Mouse (Mus musculus): ENCODE data around the gene Svep1. TPM values are rescaled to one million over a fixed set of nuclear protein-coding genes. Genes with fewer than 3 reads are reported as not detected.

Svep1 gene
- polyA plus RNA-seq, 1 experiment from 2014 or later, result 13.4 TPM

DNA sequence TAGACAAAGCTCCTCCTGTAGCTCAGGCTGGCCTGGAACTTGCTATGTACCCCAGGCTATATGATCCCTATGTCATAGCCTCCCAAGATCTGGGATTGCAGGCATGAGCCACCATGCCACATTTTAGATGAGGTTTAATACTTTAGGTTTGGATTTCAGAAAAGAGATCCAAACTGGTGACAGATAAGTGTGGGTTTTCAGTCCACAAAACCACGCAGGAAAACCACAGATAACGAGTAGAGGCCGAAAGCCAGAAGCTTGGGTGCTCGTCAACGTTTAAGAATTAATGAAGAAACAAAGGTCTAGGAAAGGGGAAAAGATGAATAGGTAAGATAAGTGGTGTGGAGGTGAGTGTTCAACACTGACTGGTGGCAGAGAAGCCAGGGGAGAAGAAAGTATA is 79.6 kb downstream of the Svep1 start:
- Histone ChIP-seq H3K4me2 (ENCODE audit: low read depth, low read length) (no peak overlapping the region), H3K9ac (ENCODE audit: low read length) (no peak overlapping the region), H3K4me3 (ENCODE audit: low read length) (no peak overlapping the region), H3K27me3 (ENCODE audit: control insufficient read depth, insufficient read depth, low read depth, low read length) (no peaks in the 10 kb centered on the region), H3K4me1 (replicated peaks; ENCODE audit: control insufficient read depth, insufficient read depth, low read length) (no peaks in the 10 kb centered on the region), H3K9me3 (ENCODE audit: control insufficient read depth, low read length) (no peaks in the 10 kb centered on the region), H3K27ac (ENCODE audit: low read length) (no peak overlapping the region), H3K36me3 (ENCODE audit: control insufficient read depth, insufficient read depth, low read length) (peaks cover 3% of the 10 kb centered on the region; the same call in 1 of the 2 replicates)
- 84% methylated on average over 5 of the region's 5 CpGs for WGBS
- ATAC-seq (ENCODE audit: low read depth), result no peak

DNA sequence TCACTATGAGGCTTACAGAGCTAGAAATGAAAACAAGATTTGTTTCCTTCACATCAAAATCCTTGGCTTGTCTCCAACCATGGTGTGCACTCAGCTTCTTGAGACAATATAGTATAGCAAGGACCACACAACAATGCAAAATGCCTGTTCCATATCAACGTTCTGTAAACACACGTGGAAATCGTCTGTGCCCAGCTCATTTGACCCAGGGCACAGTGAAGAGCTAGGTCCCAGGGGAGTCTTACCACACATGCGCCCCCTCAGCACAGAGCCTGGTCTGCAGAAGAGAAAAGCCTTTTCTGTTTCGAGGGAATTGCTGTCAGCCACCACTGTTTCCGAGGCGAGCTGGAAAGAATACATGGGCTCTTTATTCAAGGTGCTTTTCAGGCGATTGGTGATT is 91.2 kb downstream of the Svep1 start:
- 75% methylated on average over 8 of the region's 8 CpGs for WGBS
- H3K27ac ChIP-seq (ENCODE audit: low read length), result no peak overlapping the region
- H3K9me3 ChIP-seq (ENCODE audit: control insufficient read depth, low read length), result no peaks in the 10 kb centered on the region
- ATAC-seq (ENCODE audit: low read depth), result no peak
- no peak overlapping the region for H3K4me3 ChIP-seq (ENCODE audit: low read length)
- peaks cover 3% of the 10 kb centered on the region; the same call in 1 of the 2 replicates for H3K4me1 ChIP-seq (replicated peaks; ENCODE audit: control insufficient read depth, insufficient read depth, low read length)
- no peak overlapping the region for H3K4me2 ChIP-seq (ENCODE audit: low read depth, low read length)
- no peaks in the 10 kb centered on the region for H3K36me3 ChIP-seq (ENCODE audit: control insufficient read depth, insufficient read depth, low read length)
- no peaks in the 10 kb centered on the region for H3K27me3 ChIP-seq (ENCODE audit: control insufficient read depth, insufficient read depth, low read depth, low read length)
- H3K9ac ChIP-seq (ENCODE audit: low read length), result no peak overlapping the region

DNA sequence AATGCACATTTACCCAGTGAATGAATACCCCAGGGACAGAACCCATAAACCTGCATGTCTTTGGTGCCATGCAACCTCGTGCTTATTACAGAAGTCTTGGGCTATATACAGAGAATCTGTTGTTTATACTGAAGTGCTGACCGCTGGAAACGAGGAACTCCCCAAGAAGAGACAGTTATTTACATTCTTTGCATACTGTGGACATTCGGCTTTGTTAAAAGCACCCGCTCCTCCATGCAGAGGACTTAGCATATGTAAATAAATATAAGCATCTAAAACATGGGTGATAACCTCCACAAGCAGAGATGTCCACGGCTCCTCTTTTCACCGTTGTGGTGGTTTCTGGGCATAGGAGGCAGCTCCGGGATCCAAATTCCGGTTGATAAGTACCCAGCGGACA is 95.7 kb downstream of the Svep1 start:
- Histone ChIP-seq H3K4me3 (ENCODE audit: low read length) (no peak overlapping the region), H3K4me1 (replicated peaks; ENCODE audit: control insufficient read depth, insufficient read depth, low read length) (peaks cover 19% of the 10 kb centered on the region), H3K36me3 (ENCODE audit: control insufficient read depth, insufficient read depth, low read length) (no peaks in the 10 kb centered on the region), H3K27ac (ENCODE audit: low read length) (peak overlapping the region; percentile 58), H3K4me2 (ENCODE audit: low read depth, low read length) (no peak overlapping the region), H3K27me3 (ENCODE audit: control insufficient read depth, insufficient read depth, low read depth, low read length) (no peaks in the 10 kb centered on the region), H3K9ac (ENCODE audit: low read length) (no peak overlapping the region), H3K9me3 (ENCODE audit: control insufficient read depth, low read length) (no peaks in the 10 kb centered on the region)
- WGBS, result 30% methylated on average over 10 of the region's 10 CpGs
- peak; percentile 62 for ATAC-seq (ENCODE audit: low read depth)

DNA sequence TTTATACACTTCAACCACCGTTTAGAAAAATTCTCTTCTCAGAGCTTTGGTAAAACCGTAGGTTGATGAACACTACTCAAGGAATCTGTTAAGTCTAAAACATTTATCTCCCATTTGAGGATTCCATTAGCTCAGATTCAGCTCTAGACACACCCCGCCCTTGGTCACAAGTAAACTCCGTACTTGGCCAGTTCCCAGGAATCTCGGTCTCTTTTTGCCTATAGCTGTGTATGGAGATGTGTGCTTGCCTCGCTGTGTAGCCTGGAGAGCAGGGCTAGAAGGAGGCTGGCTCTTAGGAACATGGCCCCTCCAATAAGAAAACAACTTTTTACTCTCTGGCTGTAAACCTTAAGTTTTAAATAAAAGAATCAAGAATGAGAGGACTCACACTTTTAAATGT is 96.9 kb downstream of the Svep1 start:
- Histone ChIP-seq H3K9ac (ENCODE audit: low read length) (no peak overlapping the region), H3K36me3 (ENCODE audit: control insufficient read depth, insufficient read depth, low read length) (no peaks in the 10 kb centered on the region), H3K4me1 (replicated peaks; ENCODE audit: control insufficient read depth, insufficient read depth, low read length) (peaks cover 19% of the 10 kb centered on the region), H3K27ac (ENCODE audit: low read length) (peak overlapping the region; percentile 47; the same call in 1 of the 2 replicates), H3K4me3 (ENCODE audit: low read length) (no peak overlapping the region), H3K4me2 (ENCODE audit: low read depth, low read length) (no peak overlapping the region), H3K9me3 (ENCODE audit: control insufficient read depth, low read length) (no peaks in the 10 kb centered on the region), H3K27me3 (ENCODE audit: control insufficient read depth, insufficient read depth, low read depth, low read length) (no peaks in the 10 kb centered on the region)
- ATAC-seq (ENCODE audit: low read depth), result peak; percentile 56
- 56% methylated on average over 6 of the region's 6 CpGs for WGBS

DNA sequence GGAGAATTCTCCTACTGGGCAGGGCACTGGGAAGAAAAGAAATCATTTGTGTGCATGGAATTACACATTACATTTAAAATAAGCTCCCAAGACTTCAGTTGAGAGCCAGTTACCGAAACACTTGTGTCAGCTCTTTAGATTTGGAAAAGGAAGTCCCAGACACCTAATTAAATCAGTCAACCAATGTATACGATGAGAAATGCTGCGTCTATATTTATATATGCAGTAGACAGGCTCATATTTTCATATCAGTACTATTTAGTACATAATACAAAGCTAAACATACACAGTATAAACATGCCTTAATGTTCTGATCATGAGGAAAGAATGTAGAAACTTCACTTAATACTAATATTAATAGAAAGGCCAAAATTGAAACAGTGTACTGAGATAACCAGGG is 98.3 kb downstream of the Svep1 start:
- no peak overlapping the region for H3K9ac ChIP-seq (ENCODE audit: low read length)
- no peak overlapping the region for H3K4me2 ChIP-seq (ENCODE audit: low read depth, low read length)
- ATAC-seq (ENCODE audit: low read depth), result peak; percentile 74
- WGBS, result 49% methylated on average over 3 of the region's 3 CpGs
- H3K4me3 ChIP-seq (ENCODE audit: low read length), result no peak overlapping the region
- peaks cover 19% of the 10 kb centered on the region for H3K4me1 ChIP-seq (replicated peaks; ENCODE audit: control insufficient read depth, insufficient read depth, low read length)
- no peaks in the 10 kb centered on the region for H3K9me3 ChIP-seq (ENCODE audit: control insufficient read depth, low read length)
- peak overlapping the region; percentile 84 for H3K27ac ChIP-seq (ENCODE audit: low read length)
- peaks cover 2% of the 10 kb centered on the region; the same call in 1 of the 2 replicates for H3K36me3 ChIP-seq (ENCODE audit: control insufficient read depth, insufficient read depth, low read length)
- H3K27me3 ChIP-seq (ENCODE audit: control insufficient read depth, insufficient read depth, low read depth, low read length), result no peaks in the 10 kb centered on the region

DNA sequence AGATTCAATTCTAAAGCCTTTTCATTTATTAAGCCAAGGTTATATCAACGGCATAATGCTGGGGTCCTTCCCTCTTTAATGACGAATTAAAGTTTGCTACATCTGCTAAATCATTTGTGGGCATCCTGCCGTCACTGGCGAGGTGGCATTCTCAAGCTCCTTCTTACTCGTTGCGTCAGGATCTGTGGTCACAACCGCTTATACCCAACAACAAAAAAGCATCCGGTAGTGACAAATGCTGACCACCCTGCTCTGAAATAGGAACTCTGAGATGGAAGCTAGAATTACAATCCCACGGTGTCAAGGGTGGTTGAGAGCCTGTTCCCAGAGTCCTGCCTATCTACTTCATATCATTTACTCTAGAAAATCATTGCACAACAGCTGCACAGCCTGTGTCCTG is 108.9 kb downstream of the Svep1 start:
- Histone ChIP-seq H3K9ac (ENCODE audit: low read length) (no peak overlapping the region), H3K27me3 (ENCODE audit: control insufficient read depth, insufficient read depth, low read depth, low read length) (no peaks in the 10 kb centered on the region), H3K27ac (ENCODE audit: low read length) (no peak overlapping the region), H3K9me3 (ENCODE audit: control insufficient read depth, low read length) (no peaks in the 10 kb centered on the region), H3K4me2 (ENCODE audit: low read depth, low read length) (no peak overlapping the region), H3K36me3 (ENCODE audit: control insufficient read depth, insufficient read depth, low read length) (peaks cover 3% of the 10 kb centered on the region; the same call in 1 of the 2 replicates), H3K4me3 (ENCODE audit: low read length) (no peak overlapping the region), H3K4me1 (replicated peaks; ENCODE audit: control insufficient read depth, insufficient read depth, low read length) (no peaks in the 10 kb centered on the region)
- 71% methylated on average over 9 of the region's 9 CpGs for WGBS
- no peak for ATAC-seq (ENCODE audit: low read depth)

DNA sequence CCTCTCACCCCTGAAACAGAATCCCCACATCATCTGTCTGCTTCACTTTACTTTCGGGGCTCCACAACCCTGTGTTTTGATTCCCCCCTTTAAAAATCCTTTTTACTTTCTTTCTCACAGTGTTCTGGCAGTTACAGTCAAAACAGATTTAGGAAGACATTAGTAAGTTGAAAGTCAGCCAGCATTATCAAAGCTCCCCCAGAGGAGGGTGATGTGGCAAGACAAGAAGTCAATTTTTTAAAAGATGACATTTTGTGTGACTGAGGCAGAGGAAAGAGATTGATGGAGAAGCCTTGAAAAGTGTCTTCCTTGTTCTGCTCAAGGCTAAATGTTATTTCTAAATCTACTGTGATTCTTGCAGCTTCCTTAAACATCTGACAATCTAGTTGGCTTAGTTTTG is 119.9 kb downstream of the Svep1 start:
- H3K4me1 ChIP-seq (replicated peaks; ENCODE audit: control insufficient read depth, insufficient read depth, low read length), result no peaks in the 10 kb centered on the region
- peak; percentile 65 for ATAC-seq (ENCODE audit: low read depth)

DNA sequence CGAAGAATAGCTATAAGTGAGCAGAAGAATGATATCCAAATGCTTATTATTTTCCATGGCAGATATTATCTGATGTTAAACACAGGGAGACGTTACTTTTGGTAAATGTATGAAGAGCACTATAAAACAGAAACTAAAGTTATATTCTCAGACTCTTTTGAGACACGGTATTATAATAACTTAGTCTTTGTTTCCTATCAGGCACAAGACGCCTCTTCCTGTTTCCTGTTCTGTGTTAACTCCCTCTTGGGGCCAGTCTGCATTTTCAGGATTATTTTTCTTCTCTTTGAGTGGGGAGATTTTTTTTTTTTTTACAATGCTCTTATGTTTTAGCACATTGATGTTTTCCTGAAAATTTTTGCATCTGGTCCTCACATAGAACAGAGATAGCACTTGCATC is 120.5 kb downstream of the Svep1 start:
- Histone ChIP-seq H3K27ac (ENCODE audit: low read length) (peak overlapping the region; percentile 54; the same call in 1 of the 2 replicates), H3K4me3 (ENCODE audit: low read length) (no peak overlapping the region), H3K9me3 (ENCODE audit: control insufficient read depth, low read length) (no peaks in the 10 kb centered on the region), H3K27me3 (ENCODE audit: control insufficient read depth, insufficient read depth, low read depth, low read length) (no peaks in the 10 kb centered on the region), H3K9ac (ENCODE audit: low read length) (no peak overlapping the region), H3K4me1 (replicated peaks; ENCODE audit: control insufficient read depth, insufficient read depth, low read length) (no peaks in the 10 kb centered on the region), H3K36me3 (ENCODE audit: control insufficient read depth, insufficient read depth, low read length) (peaks cover 9% of the 10 kb centered on the region; the same call in 1 of the 2 replicates), H3K4me2 (ENCODE audit: low read depth, low read length) (no peak overlapping the region)
- 34% methylated on average over 4 of the region's 4 CpGs for WGBS
- no peak for ATAC-seq (ENCODE audit: low read depth)

More for the DNA sequence above, 119.9 kb downstream of the Svep1 start:
- Histone ChIP-seq H3K9ac (ENCODE audit: low read length) (no peak overlapping the region), H3K36me3 (ENCODE audit: control insufficient read depth, insufficient read depth, low read length) (peaks cover 9% of the 10 kb centered on the region; the same call in 1 of the 2 replicates), H3K27me3 (ENCODE audit: control insufficient read depth, insufficient read depth, low read depth, low read length) (no peaks in the 10 kb centered on the region), H3K9me3 (ENCODE audit: control insufficient read depth, low read length) (no peaks in the 10 kb centered on the region), H3K27ac (ENCODE audit: low read length) (peak overlapping the region; percentile 54), H3K4me3 (ENCODE audit: low read length) (no peak overlapping the region), H3K4me2 (ENCODE audit: low read depth, low read length) (no peak overlapping the region)
- WGBS, result 45% methylated on average over 1 of the region's 1 CpGs

DNA sequence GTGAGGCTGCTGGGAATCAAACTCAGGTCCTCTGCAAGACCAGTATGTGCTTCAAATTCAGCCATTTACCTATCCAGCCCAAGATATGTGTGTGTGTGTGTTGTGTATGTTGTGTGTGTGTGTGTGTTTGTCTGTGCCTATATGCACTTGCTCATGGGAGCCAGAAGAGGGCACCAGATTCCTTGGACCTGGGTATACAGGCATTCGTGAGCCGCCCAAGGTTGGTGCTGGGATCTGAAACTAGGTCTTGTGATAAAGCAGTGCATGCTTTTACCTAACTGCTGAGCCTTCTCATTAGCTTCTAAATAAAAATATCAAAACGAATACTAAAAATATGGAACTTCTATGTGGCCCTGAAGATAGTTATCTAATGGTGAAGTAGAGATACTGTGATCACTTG is 121.3 kb downstream of the Svep1 start:
- no peaks in the 10 kb centered on the region for H3K27me3 ChIP-seq (ENCODE audit: control insufficient read depth, insufficient read depth, low read depth, low read length)
- H3K4me1 ChIP-seq (replicated peaks; ENCODE audit: control insufficient read depth, insufficient read depth, low read length), result no peaks in the 10 kb centered on the region
- no peak overlapping the region for H3K4me3 ChIP-seq (ENCODE audit: low read length)
- peaks cover 9% of the 10 kb centered on the region; the same call in 1 of the 2 replicates for H3K36me3 ChIP-seq (ENCODE audit: control insufficient read depth, insufficient read depth, low read length)
- no peaks in the 10 kb centered on the region for H3K9me3 ChIP-seq (ENCODE audit: control insufficient read depth, low read length)
- H3K9ac ChIP-seq (ENCODE audit: low read length), result no peak overlapping the region
- no peak overlapping the region for H3K4me2 ChIP-seq (ENCODE audit: low read depth, low read length)
- H3K27ac ChIP-seq (ENCODE audit: low read length), result no peak overlapping the region
- 79% methylated on average over 3 of the region's 3 CpGs for WGBS
- ATAC-seq (ENCODE audit: low read depth), result no peak

DNA sequence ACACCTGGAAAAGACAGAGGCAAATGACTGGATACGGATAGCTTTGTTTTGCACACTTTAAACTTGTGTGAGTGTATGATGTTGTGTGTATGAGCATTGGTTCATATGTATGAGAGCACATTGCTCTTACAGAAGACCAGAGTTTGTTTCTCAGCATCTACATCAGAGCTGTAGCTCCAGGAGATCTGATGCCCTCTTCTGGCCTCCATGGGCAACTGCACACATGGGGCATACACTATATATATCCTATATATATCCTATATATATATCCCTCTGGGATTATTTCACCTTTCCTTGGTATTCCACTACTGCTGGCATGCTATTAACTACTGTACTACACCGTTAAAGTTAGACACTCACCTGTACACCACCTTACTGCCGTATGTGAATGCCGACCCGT is 122.5 kb downstream of the Svep1 start:
- Histone ChIP-seq H3K36me3 (ENCODE audit: control insufficient read depth, insufficient read depth, low read length) (peaks cover 9% of the 10 kb centered on the region; the same call in 1 of the 2 replicates), H3K4me1 (replicated peaks; ENCODE audit: control insufficient read depth, insufficient read depth, low read length) (no peaks in the 10 kb centered on the region), H3K9ac (ENCODE audit: low read length) (no peak overlapping the region), H3K27me3 (ENCODE audit: control insufficient read depth, insufficient read depth, low read depth, low read length) (no peaks in the 10 kb centered on the region), H3K4me3 (ENCODE audit: low read length) (no peak overlapping the region), H3K9me3 (ENCODE audit: control insufficient read depth, low read length) (no peaks in the 10 kb centered on the region), H3K4me2 (ENCODE audit: low read depth, low read length) (no peak overlapping the region), H3K27ac (ENCODE audit: low read length) (no peak overlapping the region)
- ATAC-seq (ENCODE audit: low read depth), result no peak
- WGBS, result 95% methylated on average over 5 of the region's 5 CpGs

Data from lung, embryonic 16.5 days (tissue).